Mouse (Mus musculus): ENCODE measurements around the gene Dyrk1b. TPM values are rescaled to one million over a fixed set of nuclear protein-coding genes. Genes with fewer than 3 reads are reported as not detected.
"Not testable (repeated sequence)": the region's sequence is repeated elsewhere in the genome, so short reads cannot be mapped to it uniquely, and the experiment has no call there.

Dyrk1b gene
- polyA plus RNA-seq, 1 experiment from 2014 or later = 23.5 TPM

- H3K36me3 ChIP-seq (ENCODE audit: control insufficient read depth, insufficient read depth, low read length); H3K4me2 ChIP-seq (replicated peaks; ENCODE audit: low read depth, low read length); H3K9ac ChIP-seq (ENCODE audit: low read depth, low read length); H3K9me3 ChIP-seq (ENCODE audit: control insufficient read depth, low read length); ATAC-seq (ENCODE audit: low FRiP score); H3K4me1 ChIP-seq (replicated peaks; ENCODE audit: control insufficient read depth, insufficient read depth, low read length); H3K27me3 ChIP-seq (ENCODE audit: control insufficient read depth, insufficient read depth, low read length); DNase-seq (ENCODE audit: low spot score); H3K27ac ChIP-seq (ENCODE audit: low read depth, low read length); H3K4me3 ChIP-seq (ENCODE audit: low read depth, low read length): not testable (repeated sequence)
- 85% methylated on average over 4 of the region's 4 CpGs for WGBS
Measured at GRCm38 (mm10) chr7:28226836-28227235, 47.6 kb downstream of the Dyrk1b start.

GRCm38 (mm10) chr7:28227421-28227820 is 48.2 kb downstream of the Dyrk1b start:
- not testable (repeated sequence) for H3K4me1 ChIP-seq (replicated peaks; ENCODE audit: control insufficient read depth, insufficient read depth, low read length); H3K27ac ChIP-seq (ENCODE audit: low read depth, low read length); H3K4me2 ChIP-seq (replicated peaks; ENCODE audit: low read depth, low read length); H3K9ac ChIP-seq (ENCODE audit: low read depth, low read length); DNase-seq (ENCODE audit: low spot score); H3K4me3 ChIP-seq (ENCODE audit: low read depth, low read length); H3K36me3 ChIP-seq (ENCODE audit: control insufficient read depth, insufficient read depth, low read length); H3K9me3 ChIP-seq (ENCODE audit: control insufficient read depth, low read length); ATAC-seq (ENCODE audit: low FRiP score); H3K27me3 ChIP-seq (ENCODE audit: control insufficient read depth, insufficient read depth, low read length)
- WGBS = 91% methylated on average over 4 of the region's 4 CpGs

Other genes with a start within 250 kb of the Dyrk1b start
- gene Zfp780b, start 200.3 kb upstream of the Dyrk1b start, polyA plus RNA-seq (2014; fragmentation: Nextera tagmentation; extraction: Ambion mirVana) = 21.0 and 27.2 TPM in 2 replicates
- 7.1 and 9.3 TPM in 2 replicates for gene Zfp850, start 165.4 kb upstream of the Dyrk1b start, polyA plus RNA-seq (2014; fragmentation: Nextera tagmentation; extraction: Ambion mirVana)
- 415 and 426 TPM in 2 replicates for gene Psmc4, start 129.4 kb upstream of the Dyrk1b start, polyA plus RNA-seq (2014; fragmentation: Nextera tagmentation; extraction: Ambion mirVana)
- gene Fcgbp, start 108.2 kb upstream of the Dyrk1b start, polyA plus RNA-seq (2014; fragmentation: Nextera tagmentation; extraction: Ambion mirVana) = 0.27 and 0.43 TPM in 2 replicates
- gene 9530053A07Rik, start 50.0 kb upstream of the Dyrk1b start, polyA plus RNA-seq (2014; fragmentation: Nextera tagmentation; extraction: Ambion mirVana) = 0.05 and 0.07 TPM in 2 replicates
- gene Fbl, start 9.8 kb upstream of the Dyrk1b start, polyA plus RNA-seq (2014; fragmentation: Nextera tagmentation; extraction: Ambion mirVana) = 38.3 and 45.9 TPM in 2 replicates
- gene Eid2, start 88.4 kb downstream of the Dyrk1b start, polyA plus RNA-seq (2014; fragmentation: Nextera tagmentation; extraction: Ambion mirVana) = 7.2 and 12.7 TPM in 2 replicates
- 17.4 and 19.0 TPM in 2 replicates for gene Eid2b, start 98.3 kb downstream of the Dyrk1b start, polyA plus RNA-seq (2014; fragmentation: Nextera tagmentation; extraction: Ambion mirVana)
- gene Selenov, start 111.7 kb downstream of the Dyrk1b start, polyA plus RNA-seq (2014; fragmentation: Nextera tagmentation; extraction: Ambion mirVana) = 0.46 and 0.52 TPM in 2 replicates
- 77.4 and 86.1 TPM in 2 replicates for gene Dll3, start 122.8 kb downstream of the Dyrk1b start, polyA plus RNA-seq (2014; fragmentation: Nextera tagmentation; extraction: Ambion mirVana)
- gene Timm50, start 132.6 kb downstream of the Dyrk1b start, polyA plus RNA-seq (2014; fragmentation: Nextera tagmentation; extraction: Ambion mirVana) = 189 and 201 TPM in 2 replicates
- 68.0 and 74.9 TPM in 2 replicates for gene Supt5, start 159.3 kb downstream of the Dyrk1b start, polyA plus RNA-seq (2014; fragmentation: Nextera tagmentation; extraction: Ambion mirVana)
- 746 and 776 TPM in 2 replicates for gene Rps16, start 171.2 kb downstream of the Dyrk1b start, polyA plus RNA-seq (2014; fragmentation: Nextera tagmentation; extraction: Ambion mirVana)
- gene Plekhg2, start 193.1 kb downstream of the Dyrk1b start, polyA plus RNA-seq (2014; fragmentation: Nextera tagmentation; extraction: Ambion mirVana) = 39.5 and 48.0 TPM in 2 replicates
- gene Zfp36, start 200.8 kb downstream of the Dyrk1b start, polyA plus RNA-seq (2014; fragmentation: Nextera tagmentation; extraction: Ambion mirVana) = 3.4 and 3.9 TPM in 2 replicates
- 47.6 and 49.7 TPM in 2 replicates for gene Med29, start 213.2 kb downstream of the Dyrk1b start, polyA plus RNA-seq (2014; fragmentation: Nextera tagmentation; extraction: Ambion mirVana)
- gene Paf1, start 213.5 kb downstream of the Dyrk1b start, polyA plus RNA-seq (2014; fragmentation: Nextera tagmentation; extraction: Ambion mirVana) = 77.6 and 79.9 TPM in 2 replicates